Mouse (Mus musculus) neural tube, embryonic 13.5 days (tissue): Measurements from ENCODE around the gene Trpv2. TPM values are rescaled to one million over a fixed set of nuclear protein-coding genes. Genes with fewer than 3 reads are reported as not detected.
"Not testable (repeated sequence)": the region's sequence is repeated elsewhere in the genome, so short reads cannot be mapped to it uniquely, and the experiment has no call there.

Source experiments
- ATAC-seq: fragments of 200-750 bp; cut with Nextera tagmentation; 2 replicates; pipeline ENCODE4 v1.8.0; 2017; ENCODE audit warnings: low read depth, mild to moderate bottlenecking, moderate TSS enrichment, moderate library complexity
- H3K27ac ChIP-seq: fragments of 300-500 bp; sonication (generic); replicated peaks from 2 replicates; pipeline ENCODE4 v1.5.1; 2015; ENCODE audit warnings: moderate library complexity, mild to moderate bottlenecking, inconsistent platforms
- H3K27me3 ChIP-seq: fragments of 300-500 bp; sonication (generic); 2 replicates; pipeline ENCODE4 v1.6.1; 2015; ENCODE audit warnings: mild to moderate bottlenecking, inconsistent platforms
- H3K36me3 ChIP-seq: fragments of 300-500 bp; sonication (generic); 2 replicates; pipeline ENCODE4 v1.6.1; 2015; ENCODE audit warnings: mild to moderate bottlenecking, inconsistent platforms
- H3K4me1 ChIP-seq: fragments of 300-500 bp; sonication (generic); replicated peaks from 2 replicates; pipeline ENCODE4 v1.6.1; 2015; ENCODE audit warnings: inconsistent platforms
- H3K4me2 ChIP-seq: fragments of 300-500 bp; sonication (generic); 2 replicates; pipeline ENCODE4 v1.6.1; 2015; ENCODE audit warnings: inconsistent platforms, mild to moderate bottlenecking, moderate library complexity
- H3K4me3 ChIP-seq: fragments of 300-500 bp; sonication (generic); 2 replicates; pipeline ENCODE4 v1.5.1; 2015; ENCODE audit warnings: mild to moderate bottlenecking, inconsistent platforms
- H3K9ac ChIP-seq: fragments of 300-500 bp; sonication (generic); 2 replicates; pipeline ENCODE4 v1.6.1; 2015; ENCODE audit warnings: moderate library complexity, mild to moderate bottlenecking, inconsistent platforms
- H3K9me3 ChIP-seq: fragments of 300-500 bp; sonication (generic); 2 replicates; pipeline ENCODE4 v1.6.1; 2016; ENCODE audit warnings: inconsistent platforms
- WGBS: fragments of 180-500 bp; shearing (Covaris S2); methylation state at CpG from one replicate; pipeline ENCODE4 v1.1.7; 2015; 5-methylcytosine and 5-hydroxymethylcytosine counted together
- polyA plus RNA-seq: library from polyadenylated mRNA; unstranded; fragments of >200 nt; fragmentation: Nextera tagmentation; extraction: Ambion mirVana; gene quantifications from 2 replicates; pipeline ENCODE4 v1.2.1, GENCODE M21; 2015

Trpv2 gene
- polyA plus RNA-seq, 1 experiment from 2014 or later = 25.0 TPM

GRCm38 (mm10) chr11:62648591-62649391, 74.5 kb downstream of the Trpv2 start, which contains the start of gene Mmgt2:
Mmgt2 (plus strand) TSS chr11:62648664.
- H3K27me3 ChIP-seq = no peaks in the 10 kb centered on the region
- peak within 1 kb of the TSS; percentile 73 for H3K4me3 ChIP-seq
- ATAC-seq = peak; percentile 88
- H3K9ac ChIP-seq = peak within 1 kb of the TSS; percentile 87
- H3K9me3 ChIP-seq = no peaks in the 10 kb centered on the region
- under 1% methylated on average over 39 of the region's 53 CpGs for WGBS
- peaks cover 57% of the 10 kb centered on the region for H3K4me1 ChIP-seq
- H3K36me3 ChIP-seq = no peaks in the 10 kb centered on the region
- peak within 1 kb of the TSS; percentile 97 for H3K4me2 ChIP-seq
- H3K27ac ChIP-seq = peak within 1 kb of the TSS; percentile 74

DNA sequence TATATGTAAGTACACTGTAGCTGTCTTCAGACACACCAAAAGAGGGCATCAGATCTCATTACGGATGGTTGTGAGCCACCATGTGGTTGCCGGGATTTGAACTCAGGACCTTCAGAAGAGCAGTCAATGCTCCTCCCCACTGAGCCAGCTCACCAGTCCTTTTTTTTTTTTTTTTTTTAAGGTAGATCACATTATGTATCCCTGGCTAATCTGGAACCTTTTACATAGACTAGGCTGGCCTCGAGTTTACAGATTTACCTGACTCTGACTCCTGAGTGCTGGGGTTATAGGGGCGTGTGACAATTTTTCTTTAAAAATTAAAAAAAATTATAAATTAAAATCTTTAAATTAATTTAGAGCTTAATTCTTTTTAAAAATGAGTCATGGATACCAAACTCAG, 75.5 kb downstream of the Trpv2 start:
- peaks cover 53% of the 10 kb centered on the region for H3K4me1 ChIP-seq
- H3K9me3 ChIP-seq, ATAC-seq, H3K27me3 ChIP-seq, H3K4me3 ChIP-seq, H3K4me2 ChIP-seq, H3K9ac ChIP-seq, H3K27ac ChIP-seq, H3K36me3 ChIP-seq: not testable (repeated sequence)
- 91% methylated on average over 4 of the region's 4 CpGs for WGBS

Other genes starting within 250 kb of the Trpv2 start
- gene Pigl, start 116.0 kb upstream of the Trpv2 start, polyA plus RNA-seq = 7.7 and 9.5 TPM in 2 replicates
- 185 and 190 TPM in 2 replicates for gene Ncor1, start 115.9 kb upstream of the Trpv2 start, polyA plus RNA-seq
- 52.2 and 62.6 TPM in 2 replicates for gene Cenpv, start 35.2 kb upstream of the Trpv2 start, polyA plus RNA-seq
- 4,310 and 4,558 TPM in 2 replicates for gene Ubb, start 23.3 kb upstream of the Trpv2 start, polyA plus RNA-seq
- gene Lrrc75a, start 74.0 kb downstream of the Trpv2 start, polyA plus RNA-seq = 8.5 and 8.9 TPM in 2 replicates
- gene Mmgt2, start 74.2 kb downstream of the Trpv2 start, polyA plus RNA-seq = 21.4 and 25.6 TPM in 2 replicates
- 18.7 and 18.9 TPM in 2 replicates for gene Zfp287, start 157.4 kb downstream of the Trpv2 start, polyA plus RNA-seq
- not detected in 2 replicates for gene Gm10428, start 178.6 kb downstream of the Trpv2 start, polyA plus RNA-seq
- 30.2 and 34.5 TPM in 2 replicates for gene Zfp286, start 215.0 kb downstream of the Trpv2 start, polyA plus RNA-seq
- 9.6 and 10.2 TPM in 2 replicates for gene Trim16, start 245.7 kb downstream of the Trpv2 start, polyA plus RNA-seq